Mouse (Mus musculus): ENCODE results near the gene Gapdhs.
"Not testable (repeated sequence)": the region's sequence is repeated elsewhere in the genome, so short reads cannot be mapped to it uniquely, and the experiment has no call there.

Gapdhs gene

GRCm38 (mm10) chr7:30743617-30744016, at the start of gene Gapdhs:
Gene Gapdhs (minus strand): TSS chr7:30743681.
- not testable (repeated sequence) for DNase-seq

GRCm38 (mm10) chr7:30791921-30792320, 48.4 kb upstream of the Gapdhs start:
- no peak for DNase-seq

- DNase-seq, result peak; percentile 35
Measured at GRCm38 (mm10) chr7:30790141-30790540, 46.7 kb upstream of the Gapdhs start.

- no peak for DNase-seq
Measured at GRCm38 (mm10) chr7:30787377-30788022, 44.0 kb upstream of the Gapdhs start, which contains the start of gene Krtdap. Gene Krtdap (plus strand): TSS chr7:30787896.

GRCm38 (mm10) chr7:30785721-30786546, 42.5 kb upstream of the Gapdhs start:
- peak; percentile 69 for DNase-seq

GRCm38 (mm10) chr7:30785154-30785553, 41.7 kb upstream of the Gapdhs start:
- no peak for DNase-seq

GRCm38 (mm10) chr7:30782658-30783057, 39.2 kb upstream of the Gapdhs start:
- DNase-seq, result no peak

- DNase-seq, result no peak
Measured at GRCm38 (mm10) chr7:30781792-30782191, 38.3 kb upstream of the Gapdhs start.

GRCm38 (mm10) chr7:30777911-30778310, 34.4 kb upstream of the Gapdhs start:
- no peak for DNase-seq

GRCm38 (mm10) chr7:30777081-30777579, 33.6 kb upstream of the Gapdhs start:
- no peak for DNase-seq

- DNase-seq, result no peak
Measured at GRCm38 (mm10) chr7:30776104-30776503, 32.6 kb upstream of the Gapdhs start.

- DNase-seq, result no peak
Measured at GRCm38 (mm10) chr7:30769236-30769635, 25.8 kb upstream of the Gapdhs start.

- no peak for DNase-seq
Measured at GRCm38 (mm10) chr7:30766408-30766807, 22.9 kb upstream of the Gapdhs start.

- no peak for DNase-seq
Measured at GRCm38 (mm10) chr7:30765173-30765572, 21.7 kb upstream of the Gapdhs start.

- DNase-seq, result no peak
Measured at GRCm38 (mm10) chr7:30763456-30763855, 20.0 kb upstream of the Gapdhs start, which contains the start of gene Dmkn. Gene Dmkn (plus strand): TSS chr7:30763756.

GRCm38 (mm10) chr7:30761769-30762352, 18.4 kb upstream of the Gapdhs start:
- no peak for DNase-seq

GRCm38 (mm10) chr7:30758853-30759252, 15.4 kb upstream of the Gapdhs start:
- no peak for DNase-seq

- DNase-seq, result no peak
Measured at GRCm38 (mm10) chr7:30757001-30757400, 13.5 kb upstream of the Gapdhs start.

- DNase-seq, result no peak
Measured at GRCm38 (mm10) chr7:30751086-30751669, 7.7 kb upstream of the Gapdhs start, which contains the start of gene Sbsn. Gene Sbsn (plus strand): TSS chr7:30751471.

GRCm38 (mm10) chr7:30749824-30750606, 6.5 kb upstream of the Gapdhs start:
- DNase-seq, result no peak

GRCm38 (mm10) chr7:30747525-30748204, 4.2 kb upstream of the Gapdhs start:
- DNase-seq, result no peak

All from layer of hippocampus, adult 9-11 months (tissue).